Mouse (Mus musculus) thymus, postnatal 36 days (tissue): ENCODE measurements around the gene Gm20388.

Experiments
- DNase-seq, 2 experiments: peaks; one replicate each; pipeline ENCODE4 v3.0.0; 2022; ENCODE audit warnings: mixed read lengths in 2 of 2

The Gm20388 gene

GRCm38 (mm10) chr8:122349357-122350297 lies 2439.0 kb downstream of the Gm20388 start:
- DNase-seq = no peak

GRCm38 (mm10) chr8:122350309-122351089 lies 2439.9 kb downstream of the Gm20388 start:
- DNase-seq = no peak

- no peak for DNase-seq
Measured at GRCm38 (mm10) chr8:122354157-122354556, 2443.5 kb downstream of the Gm20388 start.

- DNase-seq = no peak
Measured at GRCm38 (mm10) chr8:122355642-122356606, 2445.3 kb downstream of the Gm20388 start.

DNA sequence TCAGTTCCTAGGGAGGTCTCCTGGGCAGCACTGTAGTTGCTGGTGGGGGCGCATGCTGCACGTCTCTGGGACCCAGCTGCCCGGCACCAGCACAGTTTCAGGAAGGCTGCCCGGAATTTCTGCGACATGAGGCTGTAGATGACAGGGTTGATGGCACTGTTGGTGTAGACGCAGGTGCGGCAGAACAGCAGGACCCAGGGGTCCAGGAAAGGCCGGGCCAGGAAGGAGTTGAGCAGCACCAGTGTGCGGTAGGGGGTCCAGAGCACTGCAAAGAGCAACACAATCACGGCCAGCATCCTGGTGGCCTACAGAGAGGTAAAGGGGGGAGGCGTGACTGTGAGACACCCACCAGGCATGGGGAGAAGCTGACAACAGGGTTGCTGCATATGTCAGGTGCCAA lies 2446.6 kb downstream of the Gm20388 start:
- DNase-seq = no peak

GRCm38 (mm10) chr8:122357641-122358040 lies 2447.0 kb downstream of the Gm20388 start:
- DNase-seq = no peak

DNA sequence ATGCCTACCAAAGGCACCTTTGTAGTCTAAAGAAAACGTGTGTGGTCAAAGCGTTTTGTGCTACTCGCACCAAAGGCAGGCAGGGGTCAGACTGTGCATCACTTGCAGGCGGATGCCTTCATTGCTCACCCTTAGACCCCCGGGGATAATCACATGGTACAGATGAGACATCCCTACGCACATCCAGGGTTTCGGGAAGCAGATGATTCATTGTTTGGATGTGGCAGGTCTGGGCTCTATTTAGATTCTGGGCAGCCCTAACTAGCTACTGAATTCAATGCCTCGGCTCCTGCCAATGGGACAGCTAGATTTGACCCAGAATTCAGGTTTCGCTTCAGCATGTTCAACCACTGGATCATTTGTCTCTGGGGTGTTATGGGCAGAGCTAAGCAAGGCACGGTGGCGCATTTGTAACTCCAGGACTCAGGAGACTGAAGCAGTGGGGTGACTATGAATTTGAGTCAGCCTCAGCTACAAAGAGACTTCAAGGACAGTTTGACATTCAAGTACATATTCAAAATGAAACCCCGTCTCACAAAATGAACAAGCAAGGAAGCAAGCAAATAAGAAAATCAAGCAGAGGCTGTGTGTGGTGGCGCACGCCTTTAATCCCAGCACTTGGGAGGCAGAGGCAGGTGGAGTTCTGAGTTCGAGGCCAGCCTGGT lies 2448.6 kb downstream of the Gm20388 start:
- DNase-seq = no peak

DNA sequence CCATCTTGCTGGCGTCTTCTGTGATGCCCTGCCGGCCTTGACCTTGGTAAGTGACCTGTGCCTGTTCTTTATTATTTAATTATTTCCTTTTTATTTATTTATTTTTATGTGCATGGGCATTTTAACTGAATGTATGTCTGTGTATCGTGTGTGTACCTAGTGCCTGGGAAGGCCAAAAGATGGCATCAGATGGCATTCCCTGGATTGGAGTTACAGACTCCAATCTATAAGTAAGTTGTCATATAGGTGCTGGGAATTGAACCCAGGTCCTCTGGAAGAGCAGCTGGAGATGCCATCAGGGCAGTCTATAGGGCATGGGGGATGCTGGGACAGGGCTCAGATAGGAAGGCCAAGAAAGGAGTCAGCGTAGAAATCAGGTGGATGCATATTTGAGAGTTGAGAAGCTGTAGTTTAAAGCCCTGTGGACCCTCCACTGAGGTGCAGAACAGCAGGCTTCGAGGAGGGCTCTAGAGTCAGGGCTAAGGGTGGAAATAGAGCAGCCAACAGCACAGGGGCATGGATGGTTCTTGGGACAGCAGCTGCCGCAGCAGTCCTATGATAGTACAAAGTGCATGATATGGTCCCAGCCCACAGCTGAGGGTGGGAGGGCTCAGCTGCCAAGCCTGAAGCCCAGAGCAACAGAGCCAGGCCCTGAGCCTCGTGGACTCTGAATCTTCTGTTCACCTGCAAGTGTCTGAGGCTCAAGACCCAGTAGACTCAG lies 2450.2 kb downstream of the Gm20388 start, which contains the start of gene Trhr2:
Gene Trhr2, minus strand, starts transcription at position 51 of the 721 bp plus-strand sequence.
- no peak for DNase-seq

DNA sequence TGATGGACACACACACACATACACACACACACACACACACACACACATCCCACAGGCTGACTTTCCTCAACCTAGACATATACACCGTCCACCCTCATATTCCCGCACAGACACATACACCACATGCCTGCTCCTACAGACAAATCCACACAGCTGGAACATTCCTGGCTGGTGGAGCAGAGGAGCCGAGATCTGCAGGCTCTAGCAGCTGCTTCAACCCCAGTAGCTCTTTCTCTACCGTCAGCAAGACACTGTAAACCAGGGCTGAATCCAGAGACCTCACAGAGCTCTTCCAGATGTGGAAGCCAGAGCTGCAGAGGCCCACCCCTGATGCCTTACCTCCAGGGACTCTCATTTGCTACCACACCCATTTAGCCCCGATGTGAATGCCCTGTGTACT lies 2451.6 kb downstream of the Gm20388 start:
- DNase-seq = no peak

DNA sequence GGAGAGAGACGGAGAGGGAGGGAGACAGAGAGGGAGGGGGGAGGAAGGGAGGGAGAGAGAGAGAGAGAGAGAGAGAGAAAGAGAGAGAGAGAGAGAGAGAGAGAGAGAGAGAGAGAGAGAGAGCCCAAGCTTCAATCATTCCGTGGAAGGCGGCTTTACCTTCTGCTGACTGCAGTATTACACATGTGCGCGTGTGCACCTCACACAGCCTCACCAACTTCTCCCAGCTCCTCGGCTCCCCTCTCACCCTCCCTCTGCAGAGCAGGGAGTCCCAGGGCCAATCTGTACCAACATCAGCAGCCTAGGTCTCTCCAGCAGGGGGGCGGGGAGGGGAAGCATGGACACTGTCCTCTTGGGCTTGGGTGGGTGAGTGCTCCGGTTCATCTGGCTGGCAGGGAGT lies 2452.3 kb downstream of the Gm20388 start:
- no peak for DNase-seq

DNA sequence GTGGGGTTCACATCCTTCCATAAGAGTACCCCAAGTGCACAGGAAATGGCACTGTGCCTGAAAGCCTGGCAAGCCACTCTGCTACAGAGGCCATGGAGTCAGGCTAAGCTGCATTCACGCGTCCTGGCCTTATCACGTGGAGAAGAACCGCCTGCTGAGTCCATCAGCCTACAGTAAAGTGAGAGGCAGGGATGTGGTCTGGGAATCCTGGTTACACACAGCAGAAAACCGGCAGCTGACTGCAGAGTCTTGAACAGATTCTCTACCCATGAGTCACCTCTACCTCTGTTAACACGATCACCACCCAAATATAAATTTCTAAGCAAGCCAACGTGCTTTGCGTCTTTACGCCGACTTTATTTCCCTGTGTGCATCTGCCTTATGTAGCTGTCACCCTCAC lies 2457.9 kb downstream of the Gm20388 start:
- DNase-seq = no peak

- DNase-seq = peak; percentile 31 to 36
Measured at GRCm38 (mm10) chr8:122369665-122370064, 2459.0 kb downstream of the Gm20388 start.

- no peak for DNase-seq
Measured at GRCm38 (mm10) chr8:122371706-122372105, 2461.1 kb downstream of the Gm20388 start.

GRCm38 (mm10) chr8:122375320-122375719 lies 2464.7 kb downstream of the Gm20388 start:
- no peak for DNase-seq

GRCm38 (mm10) chr8:122375751-122376364 lies 2465.2 kb downstream of the Gm20388 start:
- no peak for DNase-seq

- DNase-seq = peak; percentile 99 to 100
Measured at GRCm38 (mm10) chr8:122376365-122377231, 2466.0 kb downstream of the Gm20388 start, which contains the start of gene Zc3h18. Gene Zc3h18 (plus strand): TSS chr8:122376609.

GRCm38 (mm10) chr8:122383039-122383438 lies 2472.4 kb downstream of the Gm20388 start:
- no peak for DNase-seq

DNA sequence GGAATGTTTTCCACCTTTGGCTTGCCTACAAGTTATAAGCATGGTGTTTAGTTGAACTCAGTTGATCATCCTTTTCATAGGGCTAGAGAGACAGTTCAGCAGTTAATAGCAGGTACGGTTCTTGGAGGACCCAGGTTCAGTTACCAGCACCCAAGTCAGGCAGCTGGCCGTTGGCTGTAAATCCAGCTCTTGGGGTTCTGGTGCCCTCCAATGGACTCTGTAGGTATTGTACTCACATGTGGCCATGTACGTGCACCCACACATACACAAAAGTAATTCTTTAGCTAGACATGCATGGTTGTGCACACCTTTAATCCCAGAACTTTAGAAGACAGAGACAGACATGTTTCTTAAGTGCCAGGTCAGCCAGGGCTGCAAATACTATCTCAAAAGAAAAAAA lies 2478.7 kb downstream of the Gm20388 start:
- DNase-seq = no peak

DNA sequence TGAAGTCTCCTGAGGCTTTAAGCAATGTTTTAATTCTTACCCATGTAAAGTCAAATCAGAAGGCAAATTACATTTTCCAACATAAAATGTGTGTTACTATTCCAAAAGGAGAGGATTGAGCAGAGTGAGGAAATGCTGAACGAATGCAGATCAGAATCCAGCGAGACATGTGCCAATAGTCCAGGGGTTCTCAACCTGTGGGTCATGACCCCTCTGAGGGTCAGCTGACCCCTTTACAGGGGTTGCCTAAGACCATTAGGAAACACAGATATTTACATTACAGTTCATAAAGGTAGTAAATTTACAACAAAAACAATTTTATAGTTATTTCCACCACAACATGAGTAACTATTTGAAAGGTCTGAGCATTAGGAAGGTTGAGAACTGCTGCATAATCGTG lies 2480.1 kb downstream of the Gm20388 start:
- DNase-seq = no peak

GRCm38 (mm10) chr8:122393717-122394116 lies 2483.1 kb downstream of the Gm20388 start:
- DNase-seq = no peak
